Mouse (Mus musculus): Measurements from ENCODE around the gene Gm7257. TPM values are rescaled to one million over a fixed set of nuclear protein-coding genes. Genes with fewer than 3 reads are reported as not detected.

Gene Gm7257
- total RNA-seq (2015; ENCODE audit: low replicate concordance) (not detected in 2 replicates), total RNA-seq (2017; ENCODE audit: low replicate concordance) (not detected in 2 replicates)

DNA sequence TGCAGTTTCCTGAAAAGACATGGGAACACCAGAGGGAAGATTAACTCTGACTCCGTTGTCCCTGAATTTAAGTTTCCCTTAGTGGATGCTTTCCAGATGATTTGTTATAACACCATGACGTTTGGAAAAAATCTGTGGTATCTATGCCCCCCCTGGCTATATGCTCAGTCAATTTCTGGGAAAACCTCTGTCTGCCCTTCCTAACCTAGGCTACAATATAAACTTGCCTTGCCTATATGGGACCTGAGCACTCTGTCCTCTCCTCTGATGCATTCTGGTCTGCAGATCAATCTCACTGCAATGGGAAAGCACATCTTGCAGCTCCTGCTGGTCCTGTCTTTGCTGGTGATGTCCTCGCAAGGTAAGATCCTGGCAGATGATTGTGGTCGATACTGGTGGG, at the start of gene Gm7257:
Gm7257 (plus strand) TSS at position 301 of the 400 bp plus-strand sequence.
- ATAC-seq (replicated peaks; ENCODE audit: low FRiP score, poor library complexity, severe bottlenecking): no peak

DNA sequence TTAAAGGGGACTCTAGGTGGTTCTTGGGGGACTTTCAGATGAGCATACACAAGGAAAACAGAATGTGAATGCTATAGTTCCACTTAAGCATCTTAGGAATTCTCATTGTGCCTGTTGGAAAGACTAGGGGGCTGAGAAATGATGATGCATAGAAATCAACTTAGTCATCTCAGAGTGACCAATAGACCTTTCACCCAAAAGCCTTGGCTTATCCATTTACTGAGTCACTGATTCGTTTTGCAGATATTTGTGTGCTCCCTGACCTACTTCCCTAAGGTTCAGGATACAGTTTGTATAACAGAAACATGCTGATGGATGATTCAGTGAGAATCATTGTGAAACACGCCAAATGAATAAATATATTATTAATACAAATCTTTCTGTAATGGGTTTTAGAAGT, 28.7 kb upstream of the Gm7257 start:
- no peak for ATAC-seq (replicated peaks; ENCODE audit: low FRiP score, poor library complexity, severe bottlenecking)

DNA sequence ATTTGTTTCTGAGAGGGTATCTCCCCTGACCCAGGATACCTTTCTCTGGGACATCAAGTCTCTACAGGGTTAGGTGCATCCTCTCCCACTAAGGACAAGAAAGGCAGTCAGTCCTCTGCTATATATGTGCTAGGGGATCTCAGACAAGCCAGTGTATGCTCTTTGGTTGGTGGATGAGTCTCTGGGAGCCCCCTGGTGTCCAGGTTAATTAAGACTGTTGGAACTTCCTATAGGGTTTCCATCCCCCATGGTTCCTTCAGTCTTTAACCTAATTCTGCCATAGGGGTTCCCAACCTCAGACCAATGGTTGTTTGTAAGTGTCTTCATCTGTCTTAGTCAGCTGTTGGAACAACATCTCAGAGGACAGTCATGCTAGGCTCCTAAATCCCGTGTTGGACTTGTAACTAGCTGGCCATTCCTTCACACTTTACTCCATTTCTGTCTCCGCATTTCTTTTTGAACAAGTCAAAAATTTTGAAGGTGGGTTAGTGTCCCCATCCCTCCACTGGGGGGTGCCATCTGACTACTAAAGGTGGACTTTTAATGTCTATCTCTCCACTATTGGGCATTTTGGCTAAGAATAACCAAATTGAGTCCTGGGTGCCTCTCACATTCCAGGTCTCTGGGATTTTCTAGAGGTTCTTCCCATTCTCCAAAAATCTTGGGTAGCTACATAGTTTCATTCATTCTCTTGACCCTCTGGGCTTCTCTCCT, 3.5 kb downstream of the Gm7257 start:
- ATAC-seq (replicated peaks; ENCODE audit: low FRiP score, poor library complexity, severe bottlenecking): no peak

DNA sequence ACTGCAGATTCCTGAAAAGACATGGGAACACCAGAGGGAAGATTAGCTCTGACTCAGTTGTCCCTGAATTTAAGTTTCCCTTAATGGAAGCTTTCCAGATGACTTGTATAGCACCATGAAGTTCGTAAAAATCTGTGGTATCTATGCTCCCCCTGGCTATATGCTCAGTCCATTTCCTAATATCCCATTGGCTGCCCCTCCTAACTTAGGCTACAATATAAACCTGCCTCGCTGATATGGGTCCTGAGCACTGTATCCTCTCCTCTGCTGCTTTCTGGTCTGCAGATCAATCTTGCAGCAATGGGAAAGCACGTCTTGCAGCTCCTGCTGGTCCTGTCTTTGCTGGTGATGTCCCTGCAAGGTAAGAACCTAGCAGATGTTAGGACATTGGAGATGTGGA, 43.7 kb downstream of the Gm7257 start, which contains the start of gene Gm9513:
Gm9513 (plus strand) TSS at position 301 of the 400 bp plus-strand sequence.
- ATAC-seq (replicated peaks; ENCODE audit: low FRiP score, poor library complexity, severe bottlenecking): no peak

Other genes starting within 250 kb of the Gm7257 start
- gene Gm9513, start 43.8 kb downstream of the Gm7257 start, total RNA-seq (2015; ENCODE audit: low replicate concordance): not detected in 2 replicates
- not detected in 2 replicates for gene Gm9513, start 43.8 kb downstream of the Gm7257 start, total RNA-seq (2017; ENCODE audit: low replicate concordance)
- gene Gm5615, start 110.1 kb downstream of the Gm7257 start, total RNA-seq (2015; ENCODE audit: low replicate concordance): not detected in 2 replicates
- gene Gm5615, start 110.1 kb downstream of the Gm7257 start, total RNA-seq (2017; ENCODE audit: low replicate concordance): not detected in 2 replicates
- gene Gm17689, start 150.8 kb downstream of the Gm7257 start, total RNA-seq (2015; ENCODE audit: low replicate concordance): not detected in 2 replicates
- gene Gm17689, start 150.8 kb downstream of the Gm7257 start, total RNA-seq (2017; ENCODE audit: low replicate concordance): not detected in 2 replicates
- not detected in 2 replicates for gene A630095E13Rik, start 211.5 kb downstream of the Gm7257 start, total RNA-seq (2015; ENCODE audit: low replicate concordance)
- 0.56 TPM in 1 of 2 replicates, not detected in the other for gene A630095E13Rik, start 211.5 kb downstream of the Gm7257 start, total RNA-seq (2017; ENCODE audit: low replicate concordance)